Mouse (Mus musculus) kidney, postnatal 4 days (tissue): Measurements from ENCODE around the gene Slc38a11.

Experiments used
- DNase-seq, 2 experiments: peaks; one replicate each; pipeline ENCODE4 v3.0.0; 2021; ENCODE audit warnings: mixed read lengths in 2 of 2

Gene Slc38a11

DNA sequence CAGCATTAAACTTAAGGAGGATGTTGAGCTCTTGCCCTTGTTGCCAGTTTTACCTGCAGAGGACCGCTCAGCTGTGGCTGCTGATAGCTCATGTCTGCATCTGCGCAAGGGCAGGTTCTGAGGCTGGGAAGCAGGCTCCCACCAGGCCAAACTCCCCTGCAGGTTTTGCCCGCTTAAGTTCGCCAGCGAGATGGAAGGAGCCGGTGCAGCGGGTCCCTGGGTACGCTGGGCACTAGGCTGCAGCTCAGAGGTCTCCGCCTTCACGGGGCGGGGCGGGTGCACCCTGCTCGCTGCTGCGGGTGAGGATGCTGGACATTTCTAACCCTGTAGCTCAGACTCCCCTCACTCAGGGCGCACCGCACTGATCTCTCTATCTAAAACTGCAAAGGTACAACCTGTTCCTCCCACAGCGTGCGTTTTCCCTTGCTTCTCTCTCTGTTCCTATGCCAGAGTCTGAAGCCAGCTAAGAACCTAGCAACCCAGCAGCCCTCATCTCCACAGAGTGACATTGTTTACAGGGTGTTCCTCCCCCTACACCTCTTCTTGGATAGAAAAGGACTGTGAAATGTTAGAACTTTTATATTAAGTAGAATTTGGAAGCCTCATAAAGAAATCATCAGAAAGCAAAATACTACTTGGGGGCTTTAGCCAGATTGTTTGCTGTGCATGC, at the start of gene Slc38a11:
Gene Slc38a11, minus strand, starts transcription at position 207 of the 670 bp plus-strand sequence.
- peak; percentile 35 to 48 for DNase-seq

- DNase-seq: no peak
These were observed 43.3 kb upstream of the Slc38a11 start for GRCm38 (mm10) chr2:65407110-65407509.

DNA sequence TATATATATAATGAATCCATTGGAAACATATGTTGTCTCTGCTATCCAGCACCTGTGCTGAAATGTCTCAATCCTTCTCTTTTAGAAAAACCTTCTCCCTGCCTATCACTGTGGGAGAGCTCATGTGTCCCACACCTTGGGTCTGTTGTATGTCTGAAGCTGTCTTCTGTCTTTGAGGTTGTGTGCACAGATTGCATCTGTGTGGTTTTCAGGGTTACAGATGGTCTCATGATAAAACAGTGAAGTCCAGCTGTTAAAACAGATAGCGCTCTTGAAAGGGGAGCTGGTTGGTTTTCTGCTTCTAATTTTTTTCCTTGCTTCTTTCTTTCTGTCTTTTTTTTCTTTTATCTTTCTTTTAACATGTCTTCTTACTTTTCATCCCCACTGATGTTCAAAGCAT, 41.6 kb upstream of the Slc38a11 start:
- no peak for DNase-seq

DNA sequence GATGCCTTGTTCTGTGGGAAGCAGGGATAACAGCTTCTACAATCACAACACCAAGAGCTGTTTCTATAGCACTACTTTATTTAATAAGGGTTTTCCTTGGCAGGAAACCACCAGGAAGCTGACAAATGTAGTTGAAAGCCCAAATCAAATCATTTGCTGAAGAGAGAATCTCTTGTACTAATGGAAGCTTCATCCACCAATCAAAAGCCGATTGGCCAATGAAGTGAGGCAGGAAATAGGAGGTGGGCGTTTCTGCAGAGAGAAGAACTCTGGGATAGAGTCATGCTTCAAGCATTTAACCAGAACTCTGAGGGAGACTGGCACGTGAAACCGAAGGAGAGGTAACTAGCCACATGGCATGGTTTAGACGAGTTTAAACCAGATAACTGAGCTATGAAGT, 38.2 kb upstream of the Slc38a11 start:
- no peak for DNase-seq

DNA sequence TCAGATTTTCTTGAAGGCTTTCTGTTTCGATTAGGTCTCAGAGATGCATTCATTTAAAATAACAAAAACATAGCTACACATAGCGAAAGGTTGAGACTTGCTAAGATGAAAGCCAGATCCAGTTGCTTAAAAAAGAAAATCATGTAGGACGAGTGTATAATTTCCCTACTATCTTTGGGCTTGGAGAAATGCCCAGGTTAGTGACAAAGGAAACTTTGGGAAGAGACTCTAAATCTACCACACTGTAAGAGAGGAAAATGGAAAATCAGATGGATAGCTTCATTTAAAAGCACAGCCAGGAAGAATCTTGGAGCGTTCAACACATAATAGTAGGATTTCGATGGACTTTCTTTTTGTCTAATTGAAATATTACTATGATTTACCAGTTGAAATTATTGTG, 36.1 kb upstream of the Slc38a11 start:
- no peak for DNase-seq

DNA sequence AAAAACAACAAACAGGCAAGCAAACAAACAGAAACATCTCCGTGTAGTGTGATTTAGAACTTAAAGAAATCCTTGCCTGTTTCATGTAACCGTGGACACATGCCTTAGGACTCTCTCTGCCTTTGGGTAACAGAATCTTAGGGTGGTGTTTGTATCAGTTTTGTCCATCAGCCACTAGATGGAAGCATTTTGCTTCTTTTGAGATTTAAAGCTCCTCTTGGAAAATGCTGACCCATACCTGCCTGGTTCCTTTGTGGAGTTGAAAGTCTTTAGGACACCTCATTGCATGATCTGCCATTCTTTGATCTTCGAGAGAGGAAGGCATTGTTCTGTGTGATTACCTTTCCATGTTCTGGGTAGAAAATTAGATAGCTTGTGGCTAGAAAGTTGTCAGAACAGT, 32.3 kb upstream of the Slc38a11 start:
- DNase-seq: no peak

- DNase-seq: no peak
These were observed 29.2 kb upstream of the Slc38a11 start for GRCm38 (mm10) chr2:65393061-65393460.

- no peak for DNase-seq
These were observed 27.5 kb upstream of the Slc38a11 start for GRCm38 (mm10) chr2:65391322-65391721.

- DNase-seq: no peak
These were observed 21.0 kb upstream of the Slc38a11 start for GRCm38 (mm10) chr2:65384815-65385214.

DNA sequence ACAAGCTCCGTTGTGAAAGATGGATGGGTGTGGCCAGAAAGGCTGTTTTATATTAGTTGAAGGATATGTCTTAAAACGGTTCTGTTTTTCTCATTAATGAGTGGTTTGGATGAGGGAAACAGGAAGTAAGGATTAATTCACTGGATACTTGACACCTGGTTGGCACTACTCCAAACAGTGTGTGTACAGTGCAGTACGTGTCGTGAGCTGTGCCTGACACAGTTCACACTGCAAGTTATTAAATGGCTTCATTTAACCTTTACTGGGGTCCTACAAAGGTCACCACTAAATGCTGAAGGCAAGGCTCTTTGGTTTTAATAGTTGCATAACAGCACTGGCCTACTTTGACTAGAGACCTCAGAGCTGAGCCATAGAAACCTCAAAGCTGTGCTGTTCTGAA, 18.7 kb upstream of the Slc38a11 start:
- peak in 1 of 2 experiments; percentile 7 for DNase-seq

DNA sequence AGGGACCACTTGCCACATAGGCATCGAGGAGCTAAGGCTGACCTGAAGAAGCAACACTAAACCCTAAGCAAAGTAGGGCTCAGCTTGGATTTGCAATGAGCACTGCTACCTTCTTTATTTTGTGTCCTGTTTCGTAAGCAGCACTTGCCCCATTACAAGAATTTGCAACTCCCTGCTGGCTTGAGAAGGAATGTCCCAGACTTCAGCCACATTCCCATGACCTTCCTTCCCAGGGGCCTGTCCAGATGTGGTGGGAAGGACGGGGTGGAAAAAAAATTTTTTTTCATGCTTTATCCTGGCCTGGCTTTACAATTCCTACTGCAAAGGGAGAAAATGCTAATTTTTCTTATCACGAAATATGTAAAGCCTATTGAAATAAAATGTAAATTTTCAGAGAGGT, 14.6 kb upstream of the Slc38a11 start:
- DNase-seq: no peak

- DNase-seq: no peak
These were observed 10.6 kb upstream of the Slc38a11 start for GRCm38 (mm10) chr2:65374410-65374809.

- DNase-seq: no peak
These were observed 9.2 kb upstream of the Slc38a11 start for GRCm38 (mm10) chr2:65373076-65373475.

- DNase-seq: no peak
These were observed 2.9 kb downstream of the Slc38a11 start for GRCm38 (mm10) chr2:65360736-65361475.

GRCm38 (mm10) chr2:65347367-65347766, 16.5 kb downstream of the Slc38a11 start:
- DNase-seq: no peak

GRCm38 (mm10) chr2:65346915-65347314, 16.9 kb downstream of the Slc38a11 start:
- no peak for DNase-seq

GRCm38 (mm10) chr2:65346037-65346436, 17.8 kb downstream of the Slc38a11 start:
- DNase-seq: no peak

GRCm38 (mm10) chr2:65342057-65342456, 21.8 kb downstream of the Slc38a11 start:
- DNase-seq: peak; percentile 20 to 32

- no peak for DNase-seq
These were observed 23.0 kb downstream of the Slc38a11 start for GRCm38 (mm10) chr2:65340839-65341238.

DNA sequence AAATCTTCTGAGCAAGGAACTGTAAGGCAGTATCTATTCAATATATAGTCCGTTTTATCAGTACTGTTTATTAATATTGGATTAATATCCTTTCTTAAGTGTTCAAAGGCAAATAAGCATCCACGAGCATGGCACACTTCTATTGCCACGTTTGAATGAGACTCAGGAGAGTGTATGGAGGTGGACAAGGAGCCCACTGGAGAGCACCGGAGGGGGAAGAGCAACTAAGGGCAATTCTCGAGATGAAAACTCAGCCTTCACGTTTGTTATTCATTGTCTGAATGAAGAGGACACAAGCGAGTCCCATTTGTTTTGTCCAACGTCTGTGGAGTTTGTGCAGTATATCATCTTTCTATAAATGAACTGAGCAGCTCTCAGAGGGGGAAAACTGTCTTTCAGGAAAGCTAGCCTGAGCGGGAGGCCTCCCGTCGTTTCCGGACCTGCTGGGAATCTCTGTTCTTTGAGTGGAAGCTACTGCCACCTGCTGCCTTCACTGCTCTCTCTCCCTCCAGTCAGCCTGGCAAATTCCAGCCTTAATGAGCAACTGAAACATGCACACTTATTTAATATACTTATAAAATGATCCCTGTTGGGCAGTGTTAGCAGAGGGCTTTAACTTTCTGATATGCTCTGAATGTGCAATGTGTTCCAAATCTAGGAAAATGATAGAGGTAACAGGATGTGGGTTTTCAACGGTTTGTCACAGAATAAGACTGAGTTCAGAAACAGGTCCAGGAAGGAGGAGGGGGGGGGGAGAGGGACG, 26.3 kb downstream of the Slc38a11 start:
- DNase-seq: peak; percentile 67 to 74

DNA sequence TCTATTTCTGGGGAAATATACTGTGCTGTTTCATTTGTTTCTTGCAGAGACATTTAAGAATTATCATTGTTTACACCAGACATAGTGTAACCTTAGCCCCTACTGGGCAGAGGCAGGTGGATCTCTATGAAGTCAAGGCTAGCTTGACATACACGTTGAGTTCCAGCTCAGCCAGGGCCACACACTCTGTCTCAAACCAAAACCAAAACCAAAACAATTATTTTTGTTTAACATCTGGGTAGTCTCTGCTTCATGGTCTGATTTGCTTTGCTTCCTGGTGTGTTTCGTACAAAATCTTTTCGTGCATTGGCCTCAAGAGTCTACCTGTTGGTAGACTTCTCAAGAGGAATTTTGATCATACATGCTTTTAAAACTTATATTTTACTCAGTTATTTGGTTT, 27.2 kb downstream of the Slc38a11 start:
- DNase-seq: no peak

- no peak for DNase-seq
These were observed 29.7 kb downstream of the Slc38a11 start for GRCm38 (mm10) chr2:65334091-65334490.

- peak; percentile 58 to 66 for DNase-seq
These were observed 32.5 kb downstream of the Slc38a11 start for GRCm38 (mm10) chr2:65331321-65331720.
